Mouse (Mus musculus) brain, embryonic 14.5 days (tissue): ENCODE data around the gene Nubpl.

Experiments used
- CTCF ChIP-seq: fragments of 200-500 bp; IDR thresholded peaks from 2 replicates; pipeline ENCODE4 v1.5.1; 2012; ENCODE audit warnings: inconsistent platforms, mild to moderate bottlenecking, moderate library complexity, borderline replicate concordance; ENCODE audit not compliant: insufficient read depth, insufficient read length; ENCODE audit errors: extremely low read depth
- POLR2A ChIP-seq: fragments of 200-500 bp; IDR thresholded peaks from 2 replicates; pipeline ENCODE4 v1.6.1; 2012; ENCODE audit warnings: mild to moderate bottlenecking, inconsistent platforms, borderline replicate concordance; ENCODE audit not compliant: poor library complexity, insufficient read depth, insufficient read length, severe bottlenecking; ENCODE audit errors: extremely low read depth

GRCm38 (mm10) chr12:52276320-52276719 is 178.8 kb downstream of the Nubpl start:
- TF ChIP-seq CTCF: no peak
- no peak for TF ChIP-seq POLR2A
